Mouse (Mus musculus) thymus, postnatal 25 days (tissue): Measurements from ENCODE around the gene Prkrip1.
"Not testable (repeated sequence)": the region's sequence is repeated elsewhere in the genome, so short reads cannot be mapped to it uniquely, and the experiment has no call there.

ENCODE experiments used
- DNase-seq: peaks from one replicate; pipeline ENCODE4 v3.0.0; 2022

Gene Prkrip1

DNA sequence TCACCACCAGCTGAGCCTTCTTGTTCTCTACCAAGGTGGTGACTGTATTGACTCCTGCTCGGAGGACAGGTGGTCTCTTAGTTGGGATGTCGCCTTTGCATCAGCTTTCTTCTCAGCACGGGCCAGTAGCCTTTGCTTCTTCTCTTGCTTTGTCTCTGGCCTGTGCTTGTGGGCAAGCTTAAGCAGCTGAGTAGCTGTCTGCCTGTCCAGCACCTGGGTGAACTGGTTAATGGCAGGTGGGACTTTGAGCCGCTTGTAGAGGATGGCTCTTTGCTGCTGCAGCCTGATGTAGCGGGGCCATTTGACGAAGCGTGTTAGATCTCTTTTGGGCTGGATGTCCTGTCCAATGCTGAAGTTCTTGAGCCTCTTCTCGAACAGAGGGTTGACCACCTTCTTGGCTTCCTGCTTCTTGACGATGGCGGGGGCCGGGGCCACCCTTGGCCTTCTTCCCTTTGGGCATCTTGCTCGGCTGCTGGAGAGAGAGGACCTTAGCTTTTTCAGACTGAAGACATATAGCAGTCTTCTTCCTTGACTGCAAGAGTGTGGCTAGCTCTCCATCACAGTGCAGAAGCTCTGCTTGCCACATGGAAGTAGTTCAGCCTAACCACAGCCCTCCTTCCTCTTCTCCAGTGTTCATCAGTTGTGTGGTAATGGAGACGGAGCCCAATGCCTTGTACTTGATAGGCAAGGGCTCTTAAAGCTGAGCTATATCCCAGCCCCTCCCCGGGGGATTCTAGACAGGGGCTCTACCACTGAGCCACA is 12.8 kb upstream of the Prkrip1 start:
- DNase-seq = not testable (repeated sequence)

DNA sequence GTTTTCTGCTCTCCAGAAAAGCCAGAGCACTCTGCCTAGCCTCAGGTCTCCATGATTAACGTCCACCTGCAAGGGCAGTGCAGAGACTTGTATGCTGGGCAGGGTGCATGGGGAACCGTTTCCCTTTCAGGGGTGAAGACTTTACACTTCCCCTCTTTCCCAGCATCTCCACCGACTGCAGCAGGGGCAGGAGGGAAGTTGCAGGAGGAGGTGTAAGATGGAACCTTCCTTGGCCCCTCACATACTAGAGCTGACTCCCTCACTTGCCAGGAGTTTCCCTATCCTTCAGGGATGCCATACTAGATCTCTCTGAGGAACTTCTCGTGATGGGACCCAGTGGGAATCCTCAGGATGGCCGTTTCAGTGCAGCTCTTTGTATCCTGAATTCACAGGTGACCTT is 11.8 kb upstream of the Prkrip1 start:
- no peak for DNase-seq

DNA sequence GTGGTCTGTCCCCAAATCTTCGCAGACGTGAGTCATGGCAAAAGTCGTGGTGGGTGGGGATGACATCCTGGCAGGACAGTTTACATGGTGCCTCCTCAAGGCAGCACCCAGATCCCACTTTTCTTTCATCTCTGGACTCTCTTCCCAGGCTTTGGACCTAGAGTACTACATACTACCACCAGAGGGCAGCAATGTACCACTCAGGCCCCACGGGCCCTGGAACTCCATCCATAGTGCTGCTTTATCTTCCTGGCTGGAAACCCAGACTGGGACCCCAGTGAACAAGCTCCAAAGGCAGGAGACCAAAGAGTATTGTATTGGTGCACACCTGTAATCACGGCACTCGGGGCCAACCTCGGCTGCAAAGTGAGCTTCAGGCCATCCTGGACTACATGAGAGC is 3.1 kb upstream of the Prkrip1 start:
- DNase-seq = peak; percentile 44

DNA sequence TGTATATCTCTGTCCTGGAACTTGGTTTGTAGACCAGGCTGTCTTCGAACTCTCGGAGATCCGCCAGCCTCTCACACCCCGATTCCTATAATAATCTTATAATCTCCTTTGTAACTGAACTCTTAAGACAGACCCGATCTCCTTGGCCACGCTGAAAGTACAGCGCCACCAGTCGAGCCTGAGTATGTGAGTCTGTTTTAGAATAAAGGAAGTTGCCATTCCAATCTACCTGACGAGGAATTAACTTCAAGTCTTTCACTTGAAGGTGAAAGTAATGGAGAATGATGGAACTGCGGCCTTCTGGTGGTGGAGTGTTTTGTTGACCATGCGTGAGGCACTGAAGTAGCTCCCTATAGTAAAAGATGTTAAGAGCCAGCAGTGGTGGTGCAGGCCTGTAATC is 763 bp upstream of the Prkrip1 start:
- no peak for DNase-seq

DNA sequence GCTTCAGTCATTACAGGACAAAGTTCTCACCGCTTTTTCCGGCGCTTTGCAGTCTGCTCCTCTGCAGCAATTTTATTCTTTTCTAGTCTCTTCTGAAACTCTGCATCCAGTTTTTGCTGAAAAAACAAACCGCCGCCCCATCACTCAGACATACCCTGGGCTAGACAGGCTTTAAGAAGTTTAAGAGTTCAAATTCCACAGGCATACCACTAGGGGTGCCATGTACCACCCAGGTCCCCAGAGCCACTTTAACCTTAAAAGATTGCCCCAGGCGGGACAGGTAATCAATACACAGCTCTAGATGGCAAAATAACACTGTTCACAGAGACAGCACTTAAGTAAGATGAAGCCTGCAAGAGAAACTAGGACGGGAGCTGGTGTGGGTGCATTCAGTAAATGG is 6.9 kb downstream of the Prkrip1 start:
- no peak for DNase-seq

DNA sequence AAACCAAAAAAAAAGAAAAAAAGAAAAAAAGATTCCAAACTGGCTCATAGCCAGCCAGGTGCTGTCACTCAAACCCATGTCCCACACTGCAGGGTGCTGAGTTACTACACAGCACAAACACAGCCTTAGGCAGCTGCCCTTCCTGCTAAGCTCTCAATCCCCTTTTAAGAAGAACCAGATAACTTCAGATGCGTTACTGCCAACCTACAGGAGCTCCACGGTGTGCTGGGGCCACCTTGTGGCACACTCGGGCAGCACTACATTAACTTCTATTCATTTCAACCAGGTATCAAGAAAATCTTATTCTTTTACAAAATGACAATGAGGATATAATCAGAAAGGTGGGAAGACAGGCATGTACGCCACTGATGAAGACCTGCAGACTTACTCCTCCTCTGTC is 12.0 kb downstream of the Prkrip1 start:
- DNase-seq = peak; percentile 78

DNA sequence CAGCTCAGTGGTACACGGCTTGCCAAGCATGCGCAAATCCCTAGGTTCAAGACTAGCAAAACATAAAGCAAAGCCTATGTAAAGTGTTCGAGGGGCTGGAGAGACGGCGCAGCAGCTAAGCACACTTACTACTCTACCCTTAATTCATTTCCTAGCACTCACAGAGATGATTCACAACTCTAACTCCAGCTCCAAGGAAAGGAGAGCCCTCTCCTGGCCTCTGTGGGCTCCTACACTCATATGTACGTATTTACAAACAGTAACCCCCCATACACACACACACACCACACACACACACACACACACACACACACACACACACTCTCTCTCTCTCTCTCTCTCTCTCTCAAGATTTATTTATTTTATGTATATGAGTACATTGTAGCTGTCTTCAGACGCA is 15.0 kb downstream of the Prkrip1 start:
- DNase-seq = no peak

DNA sequence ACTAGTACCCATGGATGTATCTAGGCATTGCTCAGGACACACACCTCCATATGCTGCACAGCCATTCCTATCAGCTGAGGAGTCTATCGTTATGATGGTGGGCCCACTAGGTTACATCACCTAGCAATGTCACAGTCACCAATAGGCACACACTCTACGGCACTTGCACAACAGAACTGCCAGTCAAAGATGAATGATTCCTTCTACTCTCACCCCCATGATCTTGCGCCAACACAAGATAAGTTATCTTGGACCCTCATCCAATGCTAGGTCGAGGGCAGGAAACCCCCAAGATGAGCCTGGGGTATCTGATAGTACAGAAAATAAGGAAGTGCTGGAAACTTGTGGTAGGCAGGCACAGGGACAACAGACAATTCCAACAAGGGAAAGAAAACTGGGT is 15.9 kb downstream of the Prkrip1 start:
- DNase-seq = no peak

DNA sequence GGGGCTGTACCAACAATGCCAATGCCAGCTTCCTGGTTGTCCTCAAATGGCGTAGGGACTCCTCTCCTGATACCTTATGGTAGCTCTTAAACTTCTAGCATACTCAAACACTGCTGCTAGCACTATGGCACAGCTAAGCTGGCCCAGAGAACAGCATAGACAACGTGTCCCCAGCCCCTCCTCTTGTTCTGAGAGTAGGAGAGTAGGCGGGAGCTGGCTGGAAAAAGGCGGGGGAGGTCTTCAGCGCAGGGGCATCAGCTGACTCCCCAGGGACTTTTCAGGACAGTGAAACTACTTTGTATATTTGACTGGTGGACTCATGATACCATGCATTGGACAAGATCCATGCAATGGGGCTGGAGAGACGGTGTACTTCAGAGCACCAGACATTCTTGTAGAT is 16.7 kb downstream of the Prkrip1 start:
- no peak for DNase-seq

DNA sequence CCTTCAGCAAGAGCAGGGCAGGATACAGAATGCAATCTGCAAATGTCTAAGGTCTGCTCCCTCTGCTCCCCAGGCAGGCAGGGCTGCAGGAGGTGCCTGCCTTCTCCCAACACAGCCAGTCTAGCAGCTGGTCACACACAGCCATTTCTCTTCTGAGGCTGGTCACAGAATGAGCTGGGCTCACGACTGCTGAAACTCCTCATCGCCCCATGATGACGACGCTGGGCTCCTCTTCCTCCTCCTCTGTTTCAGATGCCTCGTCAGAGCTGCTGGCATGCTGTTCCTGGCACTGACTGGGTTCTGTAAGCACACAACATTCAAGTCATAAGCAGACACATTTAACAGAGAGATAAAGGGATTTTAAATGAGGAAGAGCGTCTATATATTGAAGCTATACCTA is 17.6 kb downstream of the Prkrip1 start:
- DNase-seq = no peak

DNA sequence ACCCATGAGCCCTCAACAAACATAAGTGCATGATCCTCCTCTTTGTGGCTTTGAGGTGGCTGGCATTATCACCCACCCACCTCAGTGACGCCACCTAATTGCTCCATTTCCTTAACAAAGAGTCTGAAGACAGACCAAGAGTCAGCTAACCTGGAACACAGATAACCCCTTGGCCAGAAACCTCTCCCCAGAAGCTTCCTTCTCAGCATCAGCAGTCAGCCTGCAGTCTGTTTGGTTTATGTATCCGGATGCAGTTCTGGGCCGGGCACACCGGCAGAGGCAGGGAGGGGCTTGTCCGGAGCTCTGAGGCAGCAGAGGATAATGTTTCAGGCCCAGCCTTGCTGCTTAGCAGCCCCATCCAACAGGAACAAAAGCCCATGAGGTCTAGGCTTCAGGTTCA is 19.2 kb downstream of the Prkrip1 start:
- DNase-seq = no peak

DNA sequence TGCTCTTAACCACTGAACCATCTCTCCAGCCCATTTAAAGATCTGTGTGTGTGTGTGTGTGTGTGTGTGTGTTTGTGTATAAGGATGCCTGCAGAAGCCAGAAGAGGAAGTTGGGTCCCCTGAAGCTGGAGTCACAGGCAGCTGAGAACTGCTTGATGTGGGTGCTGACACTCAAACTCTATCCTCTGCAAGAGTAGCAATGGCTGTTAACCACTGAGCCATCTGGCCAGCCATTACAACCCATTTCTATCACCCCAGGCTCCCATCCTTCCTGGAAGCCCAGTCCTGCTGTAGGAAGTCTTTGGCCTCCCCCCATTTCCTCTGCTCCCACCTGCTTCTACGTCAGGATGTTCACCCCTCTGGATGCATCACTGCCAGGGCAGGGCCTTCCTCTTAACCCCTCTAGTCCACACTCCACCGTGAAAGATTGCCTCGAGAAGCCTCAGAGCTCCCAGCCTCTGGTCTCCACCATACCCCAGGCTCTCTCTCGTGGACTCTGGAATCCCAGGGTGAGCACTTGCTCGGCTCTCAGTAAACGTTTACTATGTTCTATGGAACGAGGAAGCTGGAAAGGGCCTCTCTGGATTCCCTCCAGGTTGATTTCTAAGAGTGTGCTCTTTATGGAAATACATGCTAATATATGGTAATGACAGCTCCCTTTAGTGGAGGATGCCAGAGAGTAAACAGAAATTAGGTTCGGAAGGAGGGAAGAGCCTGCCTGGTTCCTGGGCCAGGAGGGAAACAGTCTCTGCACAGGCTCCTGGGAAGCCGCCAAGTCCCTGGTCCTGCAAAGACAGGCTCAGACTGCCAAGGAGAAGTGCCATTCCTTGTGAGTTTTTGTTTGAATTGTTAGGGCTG is 24.9 kb downstream of the Prkrip1 start:
- DNase-seq = peak; percentile 59

DNA sequence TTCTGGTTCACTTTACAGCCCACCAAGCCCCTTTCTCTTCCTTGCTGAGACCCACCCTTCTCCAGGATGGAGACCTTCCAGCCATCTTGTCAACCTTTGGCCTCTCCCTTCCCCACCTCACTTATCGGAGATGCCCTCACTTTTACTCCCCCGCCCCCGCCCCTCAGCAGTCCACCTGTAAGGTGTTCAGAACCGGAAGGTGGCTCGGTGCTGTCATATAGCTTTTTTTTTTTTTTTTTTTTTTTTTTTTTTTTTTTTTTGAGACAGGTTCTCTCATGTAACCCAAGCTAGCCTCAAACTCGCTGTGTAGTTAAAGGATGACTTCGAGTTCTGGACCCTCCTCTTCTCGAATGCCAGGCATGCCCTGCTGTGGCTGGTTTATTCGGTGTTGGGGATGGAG is 25.8 kb downstream of the Prkrip1 start:
- DNase-seq = no peak

DNA sequence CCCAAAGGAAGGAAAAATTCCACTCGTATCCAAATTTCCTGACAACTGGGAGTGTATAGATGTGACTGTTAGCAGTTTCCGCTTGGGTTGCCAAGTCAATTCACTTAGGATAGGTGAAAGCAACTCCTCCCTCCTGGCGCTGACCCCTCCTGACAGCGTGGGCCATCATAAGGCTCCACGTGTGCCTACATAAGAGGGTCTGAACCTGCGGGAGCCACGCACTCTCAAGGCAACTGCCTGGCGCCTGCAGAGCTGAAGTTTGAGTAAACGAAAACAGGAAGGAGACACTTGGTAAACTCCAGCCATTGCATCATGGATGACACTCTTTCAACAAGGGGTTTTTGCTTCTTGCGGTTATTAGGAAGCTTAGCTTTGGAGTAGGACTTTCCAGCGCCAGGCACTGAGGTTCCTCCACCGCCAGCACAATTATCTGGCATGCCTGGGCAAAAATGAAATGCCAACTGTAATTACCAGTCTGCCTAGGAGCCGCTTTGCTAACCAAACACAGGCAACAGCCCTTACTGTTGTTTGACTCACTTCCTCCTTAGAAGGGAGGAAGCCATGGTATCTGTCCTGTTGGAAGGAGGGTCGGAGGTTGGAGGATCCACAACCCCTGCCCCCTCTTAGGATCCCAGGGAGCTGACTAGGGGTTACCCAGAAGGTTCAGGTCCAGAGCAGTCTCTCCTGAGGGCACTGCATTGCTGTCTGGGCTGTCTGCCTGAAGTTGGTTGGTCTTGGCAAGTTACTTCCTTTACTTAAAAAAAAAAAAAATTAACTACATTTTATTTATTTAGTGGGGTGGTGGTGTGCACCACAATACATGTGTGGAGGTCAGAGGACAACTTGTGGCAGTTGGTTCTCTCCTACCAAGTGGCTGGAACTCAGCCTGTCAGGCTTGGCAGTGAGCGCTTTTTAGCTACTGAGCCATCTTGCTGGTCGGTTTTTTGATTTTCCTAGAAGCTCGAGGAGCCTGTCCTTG is 27.1 kb downstream of the Prkrip1 start:
- DNase-seq = peak; percentile 55

DNA sequence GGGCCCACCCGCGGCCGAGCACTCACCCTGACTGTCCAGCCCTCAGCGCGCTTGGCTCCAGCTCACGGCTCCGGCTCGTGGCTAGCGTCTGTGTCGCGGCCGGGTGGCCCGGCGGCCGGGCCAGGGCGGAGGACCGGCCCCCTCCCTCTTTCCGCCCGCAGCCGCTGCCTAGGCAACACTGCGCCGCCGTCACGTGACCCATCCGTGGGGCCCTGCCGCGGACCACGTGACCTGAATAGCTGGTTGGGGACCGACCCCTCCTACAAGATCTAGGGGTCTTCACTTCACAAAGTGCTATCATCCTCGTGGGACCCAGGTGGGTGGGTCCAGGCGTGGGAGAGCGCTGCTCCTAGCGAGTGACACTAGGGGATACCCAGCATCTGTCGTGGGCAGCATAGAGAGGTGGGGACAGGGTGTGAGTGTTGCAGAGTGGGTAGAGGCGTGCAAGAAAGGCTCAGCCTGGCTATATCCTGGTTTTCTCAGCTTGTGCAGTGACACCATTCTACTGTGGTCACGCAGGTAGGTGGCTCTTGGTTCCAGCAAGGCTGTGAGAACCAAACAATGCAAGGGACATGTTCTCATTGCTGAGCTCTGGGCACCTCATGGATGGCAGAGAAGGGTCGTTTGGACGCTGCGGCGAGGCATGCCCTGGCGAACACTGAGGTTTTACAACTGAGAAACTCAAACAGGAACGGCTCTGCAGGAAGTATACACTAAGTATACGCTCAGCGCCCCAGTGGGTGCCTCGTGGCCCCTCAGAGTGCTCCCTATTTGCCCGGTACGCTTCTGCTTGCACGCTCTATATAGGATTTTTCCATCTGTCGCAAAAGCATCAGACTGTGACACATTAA is 28.0 kb downstream of the Prkrip1 start, which contains the start of gene Orai2:
Orai2 (minus strand) TSS at position 202 of the 851 bp plus-strand sequence.
- peak; percentile 93 for DNase-seq

DNA sequence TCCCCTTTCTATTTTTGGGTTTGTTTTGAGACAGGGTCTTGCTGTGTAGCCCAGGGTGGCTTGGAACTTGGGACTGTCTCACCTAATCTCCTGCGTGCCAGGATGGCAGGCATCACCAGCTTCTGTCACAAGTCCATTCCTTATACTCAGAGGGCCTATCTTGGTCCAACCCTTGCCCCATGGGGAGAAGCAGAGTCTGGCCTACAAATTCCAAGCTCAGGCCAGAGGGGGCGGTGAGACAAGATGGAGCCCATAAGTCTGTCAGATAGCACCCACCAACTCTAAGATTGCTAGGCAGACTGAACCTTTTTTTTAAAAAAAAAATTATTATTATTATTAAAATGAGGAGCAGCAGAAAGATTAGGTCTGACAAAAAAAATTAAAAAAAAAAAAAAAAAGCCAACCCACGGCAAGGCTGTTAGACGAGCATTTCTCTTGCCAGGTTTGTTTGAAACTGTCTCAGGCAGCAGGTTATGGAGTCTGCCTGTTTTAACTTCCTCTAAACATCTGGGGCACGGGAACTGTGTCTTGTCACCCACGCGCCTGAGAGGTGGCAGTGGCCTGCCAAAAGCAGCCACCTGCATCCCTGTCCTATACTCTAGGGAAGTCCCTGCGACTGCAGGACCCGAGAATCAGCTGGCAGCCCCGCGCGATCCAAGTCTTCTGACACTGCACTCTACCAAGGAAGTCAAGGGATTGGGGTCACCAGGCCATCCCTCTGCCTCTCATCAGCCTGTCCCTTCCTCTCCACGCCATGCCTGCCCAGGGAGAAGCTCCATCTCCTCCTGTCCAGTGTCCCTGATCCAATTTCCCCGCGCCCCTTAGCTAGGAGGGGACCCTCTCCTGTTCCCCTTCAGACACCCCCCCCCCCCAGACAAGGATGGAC is 28.9 kb downstream of the Prkrip1 start:
- DNase-seq = peak; percentile 72

DNA sequence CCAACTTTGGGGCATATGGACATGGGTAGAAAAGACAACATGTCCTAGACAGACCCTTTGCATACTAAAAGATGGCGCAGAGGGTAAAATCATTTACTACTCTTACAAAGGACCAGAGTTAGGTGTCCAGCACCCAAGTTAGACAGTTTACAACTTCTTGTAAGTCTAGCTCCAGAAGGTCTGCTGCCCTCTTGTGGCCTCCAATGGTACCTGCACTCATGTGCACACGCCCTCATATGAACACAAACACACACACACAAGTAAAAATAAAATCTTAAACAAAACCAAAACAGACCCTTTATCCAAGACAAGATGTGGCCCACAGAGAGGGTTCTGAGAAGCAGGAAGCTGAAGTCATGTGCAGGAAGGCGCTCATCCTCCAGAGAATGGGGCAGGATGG is 30.7 kb downstream of the Prkrip1 start:
- DNase-seq = no peak

DNA sequence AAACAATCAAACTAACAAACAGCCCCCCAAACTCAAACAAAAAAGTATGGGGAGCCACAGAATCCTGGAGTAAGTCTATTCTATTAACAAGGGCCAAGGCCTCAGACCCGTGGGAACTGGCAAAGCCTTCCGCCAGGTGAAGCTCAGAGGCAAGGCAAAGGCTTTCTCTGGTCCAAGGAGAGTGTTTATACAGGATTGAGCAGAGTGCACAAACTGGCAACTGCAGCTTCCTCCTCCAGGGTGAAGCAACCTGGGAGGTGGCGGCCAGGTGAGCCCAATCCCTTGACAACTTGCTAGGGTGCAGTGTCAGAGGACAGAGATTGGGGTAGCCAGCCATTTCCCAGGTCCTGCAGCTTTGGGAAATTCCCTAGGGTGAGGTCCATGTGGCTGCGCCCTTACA is 31.5 kb downstream of the Prkrip1 start:
- DNase-seq = no peak

DNA sequence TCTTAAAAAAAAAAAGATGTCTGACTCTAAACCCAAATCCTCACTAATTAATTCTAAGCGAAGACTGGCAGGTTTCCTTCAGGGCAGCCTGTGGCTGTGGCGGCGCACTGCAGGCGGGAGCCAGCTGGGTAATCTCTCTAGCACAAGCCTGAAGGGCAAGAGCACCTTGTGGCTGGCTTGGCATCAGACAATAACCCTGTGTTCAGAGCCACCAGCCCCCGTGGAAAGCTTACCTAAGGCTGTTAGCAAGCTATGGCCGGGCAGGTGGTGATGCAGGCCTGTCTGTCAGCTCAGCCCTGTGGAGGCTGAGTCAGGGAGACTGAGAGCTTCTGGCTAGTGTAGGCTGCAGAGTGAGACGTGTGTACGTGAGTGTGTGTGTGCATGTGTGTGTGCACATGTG is 33.5 kb downstream of the Prkrip1 start:
- DNase-seq = no peak

DNA sequence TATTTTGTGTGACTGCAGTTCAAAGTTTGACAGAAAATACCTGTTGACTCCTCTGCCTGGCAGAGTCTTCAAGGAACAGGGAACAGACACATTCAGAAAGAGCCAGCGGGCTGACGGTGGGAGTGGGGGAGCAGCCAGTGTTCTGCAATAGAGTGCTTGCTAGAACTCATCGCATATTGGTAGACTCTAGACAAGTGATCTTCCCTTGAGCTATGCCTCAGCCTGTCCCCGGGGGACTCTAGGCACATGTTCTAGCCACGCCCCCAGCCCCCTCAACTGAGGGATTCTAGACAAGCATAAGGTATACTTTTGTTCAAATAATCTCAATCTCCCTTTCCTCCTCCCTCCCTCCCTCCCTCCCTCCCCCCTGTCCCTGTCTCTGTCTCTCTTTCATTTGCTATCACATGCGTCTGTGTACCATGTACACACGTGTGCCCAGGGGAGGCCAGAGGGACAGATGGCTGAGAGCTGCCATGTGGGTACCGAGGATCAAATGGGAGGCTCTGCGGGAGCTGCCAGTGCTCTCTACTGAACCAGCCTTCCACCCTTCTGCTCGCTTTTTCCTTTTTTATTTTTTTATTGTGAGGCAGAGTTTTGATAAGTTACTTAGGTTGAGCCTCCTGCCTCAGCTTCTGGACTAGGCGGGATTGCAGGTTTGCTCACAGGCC is 34.8 kb downstream of the Prkrip1 start:
- no peak for DNase-seq
